Mouse (Mus musculus) C2C12 (cell line): ENCODE results near the gene Dync1i1.

Experiments
- MYOD1 ChIP-seq: IDR thresholded peaks from one replicate; pipeline ENCODE4 v1.6.1; 2011; ENCODE audit warnings: low read depth; ENCODE audit not compliant: control insufficient read depth, insufficient read length
- MYOG ChIP-seq: IDR thresholded peaks from one replicate; pipeline ENCODE4 v1.6.1; 2011; ENCODE audit not compliant: control insufficient read depth, insufficient read length; ENCODE audit errors: extremely low read depth

DNA sequence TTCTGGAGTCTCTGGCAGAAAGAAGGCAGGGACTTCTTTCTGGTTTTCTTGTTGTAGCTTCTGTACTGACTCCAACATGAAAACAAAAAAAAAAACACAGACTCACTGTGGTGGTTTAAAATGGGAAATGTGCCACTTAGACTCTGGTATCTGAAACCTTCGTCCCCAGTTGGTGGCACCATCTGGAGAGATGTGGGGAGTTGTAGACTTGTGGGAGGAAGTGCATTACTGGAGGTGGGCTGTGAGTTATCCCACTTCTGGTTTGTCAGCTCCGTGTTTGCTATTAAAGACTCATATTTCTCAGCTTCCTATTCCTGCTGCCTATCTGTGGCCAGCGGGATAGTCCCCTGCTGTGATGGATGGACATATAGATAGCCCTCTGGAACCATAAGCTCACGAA lies 351.8 kb downstream of the Dync1i1 start:
- TF ChIP-seq MYOG (no peak), MYOD1 (no peak)
